Mouse (Mus musculus): ENCODE measurements around the gene Cyth2. TPM values are rescaled to one million over a fixed set of nuclear protein-coding genes. Genes with fewer than 3 reads are reported as not detected.
A peak's percentile ranks its signal among the peaks of the same experiment; 100 is the strongest.

Gene Cyth2
- polyA plus RNA-seq, 1 experiment from 2014 or later: 26.5 TPM

DNA sequence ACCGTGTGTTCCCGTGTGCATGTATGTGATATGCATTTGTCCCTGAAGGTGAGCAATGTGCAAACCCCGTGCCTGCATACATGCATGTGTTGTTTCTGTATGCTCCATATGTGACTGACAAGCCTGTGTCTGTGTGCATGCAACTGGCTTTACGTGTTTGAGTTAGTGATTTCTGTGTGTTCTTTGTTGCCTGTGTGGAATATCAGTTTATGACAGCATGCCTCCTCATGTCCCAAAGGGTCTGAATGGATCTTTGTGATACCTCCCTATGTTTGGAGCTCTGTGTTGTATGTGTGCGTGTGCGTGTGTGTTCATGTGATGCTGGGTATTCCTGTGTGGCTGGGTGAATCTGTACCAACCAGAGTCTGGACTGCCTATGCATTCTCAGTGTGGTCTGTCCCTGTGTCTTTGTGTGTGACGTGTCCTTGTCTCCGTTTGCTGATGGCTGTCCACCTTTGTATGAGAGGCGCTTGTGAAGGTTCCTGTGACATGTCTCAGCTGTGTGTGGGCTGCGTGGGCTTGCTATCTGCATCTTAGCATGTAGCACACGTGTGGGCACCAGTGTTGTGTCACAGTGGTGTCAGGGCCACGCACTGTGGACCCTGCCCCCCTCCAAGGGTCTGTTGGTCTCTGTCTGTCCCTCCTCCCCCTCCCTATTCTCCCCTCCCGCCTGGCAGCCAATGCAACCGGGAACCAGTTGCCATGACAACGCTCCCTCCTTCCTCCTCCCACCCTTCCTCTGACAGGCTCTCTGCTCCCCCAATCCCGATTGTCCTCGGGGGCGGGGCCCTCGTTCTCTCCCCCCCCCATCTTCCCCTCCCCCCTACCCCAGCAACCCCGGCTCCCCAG is 29.6 kb downstream of the Cyth2 start, which contains the start of gene Sult2b1:
Sult2b1 (minus strand) TSS at position 146 of the 849 bp plus-strand sequence.
- peak within 1 kb of the TSS; percentile 60 for H3K4me3 ChIP-seq (ENCODE audit: low read depth, low read length)
- H3K4me1 ChIP-seq (ENCODE audit: control insufficient read depth, low read depth, low read length): peaks cover 3% of the 10 kb centered on the region
- H3K27me3 ChIP-seq (ENCODE audit: control insufficient read depth, insufficient read depth, low read depth, low read length): peaks cover 55% of the 10 kb centered on the region
- ATAC-seq (ENCODE audit: low read depth): no peak
- H3K9ac ChIP-seq (ENCODE audit: low read depth, low read length): peak within 1 kb of the TSS; percentile 39
- 22% methylated on average over 19 of the region's 20 CpGs for WGBS (ENCODE audit: insufficient replicate concordance)
- no peaks in the 10 kb centered on the region for H3K36me3 ChIP-seq (ENCODE audit: control insufficient read depth, insufficient read depth)
- H3K27ac ChIP-seq (ENCODE audit: low read length): no peak within 1 kb of the TSS
- H3K9me3 ChIP-seq (replicated peaks; ENCODE audit: control insufficient read depth, low read length): no peaks in the 10 kb centered on the region
- peak within 1 kb of the TSS; percentile 68 for H3K4me2 ChIP-seq (ENCODE audit: low read depth, low read length)

GRCm38 (mm10) chr7:45783511-45784091 is 30.8 kb downstream of the Cyth2 start, which contains the start of gene Lmtk3:
Gene Lmtk3, plus strand, starts transcription at chr7:45783738.
- H3K27ac ChIP-seq (ENCODE audit: low read length): no peak within 1 kb of the TSS
- ATAC-seq (ENCODE audit: low read depth): peak; percentile 63
- 1% methylated on average over 38 of the region's 38 CpGs for WGBS (ENCODE audit: insufficient replicate concordance)
- H3K27me3 ChIP-seq (ENCODE audit: control insufficient read depth, insufficient read depth, low read depth, low read length): peaks cover 55% of the 10 kb centered on the region
- peak within 1 kb of the TSS; percentile 39 for H3K9ac ChIP-seq (ENCODE audit: low read depth, low read length)
- H3K4me2 ChIP-seq (ENCODE audit: low read depth, low read length): peak within 1 kb of the TSS; percentile 68
- H3K36me3 ChIP-seq (ENCODE audit: control insufficient read depth, insufficient read depth): no peaks in the 10 kb centered on the region
- no peaks in the 10 kb centered on the region for H3K9me3 ChIP-seq (replicated peaks; ENCODE audit: control insufficient read depth, low read length)
- peak within 1 kb of the TSS; percentile 60 for H3K4me3 ChIP-seq (ENCODE audit: low read depth, low read length)
- peaks cover 3% of the 10 kb centered on the region for H3K4me1 ChIP-seq (ENCODE audit: control insufficient read depth, low read depth, low read length)

DNA sequence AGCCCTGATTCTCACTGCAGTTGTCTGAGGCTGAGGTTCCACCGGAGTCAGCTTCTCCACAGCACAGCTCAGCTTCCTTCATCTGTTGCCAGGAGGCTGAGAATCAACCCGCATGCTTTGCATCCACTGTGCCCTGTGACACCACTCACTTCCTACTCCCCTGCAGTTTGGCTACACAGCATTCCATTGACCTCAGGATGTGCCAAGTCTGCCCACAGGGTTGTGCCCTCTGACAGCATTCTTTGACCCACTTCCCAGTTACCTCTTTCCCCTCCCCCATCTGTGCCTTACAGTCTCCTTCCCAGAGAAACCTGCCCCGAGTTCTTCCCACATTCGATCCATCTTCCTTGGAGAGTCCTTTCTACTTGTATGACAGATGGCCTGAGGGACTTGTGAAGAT is 32.1 kb downstream of the Cyth2 start:
- no peak for ATAC-seq (ENCODE audit: low read depth)
- Histone ChIP-seq H3K9me3 (replicated peaks; ENCODE audit: control insufficient read depth, low read length) (no peaks in the 10 kb centered on the region), H3K36me3 (ENCODE audit: control insufficient read depth, insufficient read depth) (no peaks in the 10 kb centered on the region), H3K27ac (ENCODE audit: low read length) (no peak overlapping the region), H3K4me2 (ENCODE audit: low read depth, low read length) (no peak overlapping the region), H3K27me3 (ENCODE audit: control insufficient read depth, insufficient read depth, low read depth, low read length) (peaks cover 47% of the 10 kb centered on the region), H3K4me3 (ENCODE audit: low read depth, low read length) (no peak overlapping the region), H3K4me1 (ENCODE audit: control insufficient read depth, low read depth, low read length) (peaks cover 3% of the 10 kb centered on the region), H3K9ac (ENCODE audit: low read depth, low read length) (no peak overlapping the region)
- 42% methylated on average over 4 of the region's 4 CpGs for WGBS (ENCODE audit: insufficient replicate concordance)

- H3K4me3 ChIP-seq (ENCODE audit: low read depth, low read length): no peak overlapping the region
Measured at GRCm38 (mm10) chr7:45779081-45779641, 35.2 kb downstream of the Cyth2 start.

GRCm38 (mm10) chr7:45775237-45775636 is 39.1 kb downstream of the Cyth2 start:
- Histone ChIP-seq H3K9me3 (replicated peaks; ENCODE audit: control insufficient read depth, low read length) (no peaks in the 10 kb centered on the region), H3K4me1 (ENCODE audit: control insufficient read depth, low read depth, low read length) (no peaks in the 10 kb centered on the region; the same call in none of the 2 replicates), H3K27me3 (ENCODE audit: control insufficient read depth, insufficient read depth, low read depth, low read length) (no peaks in the 10 kb centered on the region; the same call in none of the 2 replicates), H3K4me3 (ENCODE audit: low read depth, low read length) (no peak overlapping the region), H3K4me2 (ENCODE audit: low read depth, low read length) (no peak overlapping the region), H3K36me3 (ENCODE audit: control insufficient read depth, insufficient read depth) (no peaks in the 10 kb centered on the region), H3K9ac (ENCODE audit: low read depth, low read length) (no peak overlapping the region), H3K27ac (ENCODE audit: low read length) (no peak overlapping the region)
- WGBS (ENCODE audit: insufficient replicate concordance): 51% methylated on average over 7 of the region's 7 CpGs
- no peak for ATAC-seq (ENCODE audit: low read depth)

More at GRCm38 (mm10) chr7:45779081-45779641, 35.2 kb downstream of the Cyth2 start:
- Histone ChIP-seq H3K4me1 (ENCODE audit: control insufficient read depth, low read depth, low read length) (peaks cover 3% of the 10 kb centered on the region), H3K4me2 (ENCODE audit: low read depth, low read length) (peak overlapping the region; percentile 4; the same call in 1 of the 2 replicates), H3K27me3 (ENCODE audit: control insufficient read depth, insufficient read depth, low read depth, low read length) (peaks cover 16% of the 10 kb centered on the region), H3K9me3 (replicated peaks; ENCODE audit: control insufficient read depth, low read length) (no peaks in the 10 kb centered on the region), H3K27ac (ENCODE audit: low read length) (no peak overlapping the region), H3K9ac (ENCODE audit: low read depth, low read length) (no peak overlapping the region), H3K36me3 (ENCODE audit: control insufficient read depth, insufficient read depth) (no peaks in the 10 kb centered on the region)
- ATAC-seq (ENCODE audit: low read depth): no peak
- 14% methylated on average over 22 of the region's 22 CpGs for WGBS (ENCODE audit: insufficient replicate concordance)

DNA sequence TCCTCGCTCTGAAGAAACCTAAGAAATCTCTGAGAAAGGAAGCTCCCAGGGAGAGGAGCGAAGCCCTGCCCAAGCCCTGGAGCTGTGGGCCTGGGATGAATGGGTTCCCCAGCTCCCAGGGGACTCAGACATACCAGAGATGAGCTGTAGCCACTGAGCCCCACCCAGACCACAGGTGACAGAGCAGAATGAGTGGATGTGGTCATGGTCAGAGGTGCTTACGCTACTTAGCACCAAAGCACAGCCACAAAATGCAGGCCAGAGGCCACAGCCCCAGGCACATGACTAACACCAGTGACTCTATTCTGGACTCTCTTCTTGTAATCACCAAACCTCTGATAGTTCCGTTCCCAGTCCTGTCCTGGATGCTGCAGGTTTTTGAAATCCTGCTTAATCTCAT is 43.3 kb downstream of the Cyth2 start:
- WGBS (ENCODE audit: insufficient replicate concordance): 54% methylated on average over 4 of the region's 4 CpGs
- H3K27ac ChIP-seq (ENCODE audit: low read length): no peak overlapping the region

GRCm38 (mm10) chr7:45770427-45771082 is 43.8 kb downstream of the Cyth2 start:
- Histone ChIP-seq H3K4me2 (ENCODE audit: low read depth, low read length) (no peak overlapping the region; the same call in 1 of the 2 replicates), H3K9me3 (replicated peaks; ENCODE audit: control insufficient read depth, low read length) (no peaks in the 10 kb centered on the region), H3K9ac (ENCODE audit: low read depth, low read length) (no peak overlapping the region), H3K27ac (ENCODE audit: low read length) (no peak overlapping the region), H3K36me3 (ENCODE audit: control insufficient read depth, insufficient read depth) (no peaks in the 10 kb centered on the region), H3K4me1 (ENCODE audit: control insufficient read depth, low read depth, low read length) (no peaks in the 10 kb centered on the region; the same call in 1 of the 2 replicates), H3K4me3 (ENCODE audit: low read depth, low read length) (no peak overlapping the region), H3K27me3 (ENCODE audit: control insufficient read depth, insufficient read depth, low read depth, low read length) (no peaks in the 10 kb centered on the region; the same call in none of the 2 replicates)
- ATAC-seq (ENCODE audit: low read depth): peak; percentile 64
- WGBS (ENCODE audit: insufficient replicate concordance): 47% methylated on average over 8 of the region's 8 CpGs

More for the DNA sequence above, 43.3 kb downstream of the Cyth2 start:
- H3K36me3 ChIP-seq (ENCODE audit: control insufficient read depth, insufficient read depth): no peaks in the 10 kb centered on the region
- no peak overlapping the region for H3K4me2 ChIP-seq (ENCODE audit: low read depth, low read length)
- no peak overlapping the region for H3K4me3 ChIP-seq (ENCODE audit: low read depth, low read length)
- no peak for ATAC-seq (ENCODE audit: low read depth)
- no peaks in the 10 kb centered on the region; the same call in 1 of the 2 replicates for H3K4me1 ChIP-seq (ENCODE audit: control insufficient read depth, low read depth, low read length)
- H3K9ac ChIP-seq (ENCODE audit: low read depth, low read length): no peak overlapping the region
- H3K9me3 ChIP-seq (replicated peaks; ENCODE audit: control insufficient read depth, low read length): no peaks in the 10 kb centered on the region
- H3K27me3 ChIP-seq (ENCODE audit: control insufficient read depth, insufficient read depth, low read depth, low read length): no peaks in the 10 kb centered on the region; the same call in none of the 2 replicates

DNA sequence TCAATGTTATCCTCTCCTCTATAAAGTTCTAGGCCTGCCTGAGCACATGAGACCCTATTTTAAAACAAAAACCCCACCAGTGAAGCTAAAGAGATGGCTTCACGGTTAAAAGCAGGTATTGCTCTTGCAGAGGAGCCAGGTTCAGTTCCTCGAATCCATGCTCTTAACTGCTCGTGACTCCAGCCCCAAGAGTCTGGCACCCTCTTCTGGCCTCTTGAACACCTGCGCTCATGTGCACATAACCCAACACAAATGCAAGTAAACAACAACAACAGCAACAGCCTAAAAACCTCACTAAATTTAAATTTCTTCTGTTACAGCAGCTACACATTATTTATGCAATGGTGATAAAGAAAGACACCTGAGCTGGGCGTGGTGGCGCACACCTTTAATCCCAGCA is 46.9 kb downstream of the Cyth2 start:
- Histone ChIP-seq H3K4me1 (ENCODE audit: control insufficient read depth, low read depth, low read length) (no peaks in the 10 kb centered on the region; the same call in 1 of the 2 replicates), H3K27me3 (ENCODE audit: control insufficient read depth, insufficient read depth, low read depth, low read length) (no peaks in the 10 kb centered on the region), H3K27ac (ENCODE audit: low read length) (no peak overlapping the region), H3K4me2 (ENCODE audit: low read depth, low read length) (no peak overlapping the region), H3K4me3 (ENCODE audit: low read depth, low read length) (no peak overlapping the region), H3K9me3 (replicated peaks; ENCODE audit: control insufficient read depth, low read length) (no peaks in the 10 kb centered on the region), H3K9ac (ENCODE audit: low read depth, low read length) (no peak overlapping the region), H3K36me3 (ENCODE audit: control insufficient read depth, insufficient read depth) (no peaks in the 10 kb centered on the region)
- no peak for ATAC-seq (ENCODE audit: low read depth)
- WGBS (ENCODE audit: insufficient replicate concordance): 76% methylated on average over 6 of the region's 6 CpGs

Measured in liver, embryonic 16.5 days (tissue).